Mouse (Mus musculus) adrenal gland, adult 2 months (tissue): ENCODE results near the gene Ids. TPM values are rescaled to one million over a fixed set of nuclear protein-coding genes. Genes with fewer than 3 reads are reported as not detected.
"Not testable (repeated sequence)": the region's sequence is repeated elsewhere in the genome, so short reads cannot be mapped to it uniquely, and the experiment has no call there.

ENCODE experiments used
- DNase-seq: peaks from one replicate; pipeline ENCODE4 v3.0.0; 2021
- long read RNA-seq: library from polyadenylated mRNA; stranded (forward); transcript quantifications from one replicate; pipeline ENCODE4 v2.0.0, GENCODE M21; 2021
- polyA plus RNA-seq: library from polyadenylated mRNA; depleted of rRNA; stranded (reverse); fragments of >200 nt; gene quantifications from 2 replicates; pipeline ENCODE4 v1.2.3, GENCODE M21; 2012; rRNA removed
- total RNA-seq, 2 experiments: library from RNA; stranded (reverse); gene quantifications; 2 replicates each; pipeline ENCODE4 v1.2.3; 2021

The Ids gene
- total RNA-seq (10 to 100 TPM; 36.6 to 39.6 TPM), polyA plus RNA-seq (18.5 and 20.7 TPM in 2 replicates)
- long read RNA-seq: 0 reads

DNA sequence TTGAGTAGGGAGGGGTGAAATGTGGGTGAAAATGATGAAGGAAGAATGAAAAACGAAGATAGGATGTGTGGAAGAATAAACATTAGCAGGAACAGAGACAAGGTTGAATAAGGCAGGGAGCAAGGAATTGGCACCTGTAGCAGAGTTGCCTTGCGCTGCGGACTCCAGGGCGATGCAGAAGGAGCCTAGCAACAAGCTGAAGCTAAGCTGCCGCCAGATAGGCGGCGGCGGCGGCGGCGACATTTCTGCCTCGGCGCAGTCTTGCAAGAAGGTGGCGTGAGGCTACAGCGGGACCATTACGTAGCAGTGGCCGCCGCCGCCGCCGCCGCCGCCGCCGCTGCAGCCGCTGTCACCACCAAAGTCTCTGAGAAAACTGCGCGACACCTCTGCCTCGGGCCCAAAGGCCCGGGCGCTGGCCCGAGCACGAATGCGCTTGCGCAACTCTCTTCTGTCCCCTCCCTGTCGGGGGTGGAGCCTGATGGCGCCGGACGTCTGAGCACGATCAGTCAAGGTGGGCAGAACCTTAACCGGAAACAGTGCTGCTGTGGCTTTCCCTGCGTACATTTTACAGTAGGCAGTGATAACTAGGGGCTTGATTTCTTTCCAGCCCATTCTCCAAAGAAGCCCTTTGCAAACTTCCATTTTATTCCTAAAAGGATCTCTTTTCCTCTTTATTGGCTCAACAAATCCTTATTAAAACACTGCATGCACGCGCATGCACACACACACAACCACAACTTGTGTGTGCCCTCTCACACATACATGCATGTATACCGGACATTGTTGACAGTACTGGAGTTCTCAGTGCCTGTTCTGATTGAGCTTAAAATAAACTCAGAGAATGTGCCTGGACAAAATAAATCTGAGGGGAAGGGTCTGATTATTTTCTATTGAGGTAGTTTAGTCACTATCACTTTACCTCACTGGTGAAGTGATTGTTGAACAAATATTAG lies at the start of gene Ids:
Ids (minus strand) TSS at position 424 of the 953 bp plus-strand sequence.
- peak; percentile 92 for DNase-seq

DNA sequence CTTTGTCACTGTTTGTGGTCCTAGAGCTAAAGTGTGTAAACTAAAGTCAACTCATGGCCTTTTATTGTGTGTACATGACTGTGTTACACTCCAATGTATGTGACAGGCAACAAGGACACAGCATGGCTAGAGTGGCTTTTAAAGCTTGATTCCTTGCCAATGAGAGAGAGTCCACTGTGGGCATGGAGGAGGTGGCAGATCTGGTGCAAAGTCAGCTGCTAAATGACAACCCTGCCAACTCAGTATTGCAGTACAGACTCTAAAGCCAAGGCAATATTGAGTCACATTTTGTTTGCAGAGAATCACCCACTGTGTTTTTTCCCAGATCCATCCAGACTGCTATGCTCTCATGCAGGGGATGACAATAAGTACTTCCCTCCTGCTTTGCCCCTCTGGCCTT lies 27.8 kb upstream of the Ids start:
- peak; percentile 7 for DNase-seq

GRCm38 (mm10) chrX:70385962-70386351 lies 21.1 kb upstream of the Ids start:
- no peak for DNase-seq

GRCm38 (mm10) chrX:70385276-70385961 lies 20.5 kb upstream of the Ids start, which contains the start of gene 1110012L19Rik:
TSS of gene 1110012L19Rik (plus strand) at chrX:70385877.
- DNase-seq: peak; percentile 84

- DNase-seq: no peak
Measured at GRCm38 (mm10) chrX:70384917-70385275, 20.0 kb upstream of the Ids start.

DNA sequence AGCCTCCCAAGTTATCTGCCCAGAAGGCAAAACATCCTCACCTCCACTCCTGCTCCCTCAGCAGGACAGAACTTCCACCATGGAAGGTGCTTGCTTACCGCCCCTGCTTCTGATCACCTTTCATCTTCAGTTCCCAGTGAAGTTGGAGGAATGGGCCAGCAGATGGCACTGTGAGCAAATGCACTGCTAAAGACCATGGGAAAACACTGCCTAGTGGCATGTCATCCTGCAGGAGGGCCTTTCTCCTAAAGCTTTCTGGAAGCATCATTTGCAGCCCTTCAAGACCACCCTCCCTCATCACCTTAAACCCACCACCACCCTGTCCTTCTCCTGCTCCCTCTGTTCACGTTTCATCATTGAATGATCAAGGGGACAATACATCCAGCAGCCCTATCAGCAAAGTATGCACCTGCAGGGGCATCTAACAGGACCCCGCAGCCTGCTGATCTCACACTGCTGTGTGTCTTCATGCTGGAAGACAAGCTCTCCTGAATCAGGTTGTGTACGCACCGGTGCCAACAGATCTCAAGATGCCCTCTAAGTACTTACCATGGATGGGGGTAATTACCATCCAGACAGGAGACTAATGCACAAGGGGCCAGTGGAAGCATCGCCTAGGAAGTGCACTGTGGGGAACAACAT lies 9.7 kb upstream of the Ids start:
- not testable (repeated sequence) for DNase-seq

DNA sequence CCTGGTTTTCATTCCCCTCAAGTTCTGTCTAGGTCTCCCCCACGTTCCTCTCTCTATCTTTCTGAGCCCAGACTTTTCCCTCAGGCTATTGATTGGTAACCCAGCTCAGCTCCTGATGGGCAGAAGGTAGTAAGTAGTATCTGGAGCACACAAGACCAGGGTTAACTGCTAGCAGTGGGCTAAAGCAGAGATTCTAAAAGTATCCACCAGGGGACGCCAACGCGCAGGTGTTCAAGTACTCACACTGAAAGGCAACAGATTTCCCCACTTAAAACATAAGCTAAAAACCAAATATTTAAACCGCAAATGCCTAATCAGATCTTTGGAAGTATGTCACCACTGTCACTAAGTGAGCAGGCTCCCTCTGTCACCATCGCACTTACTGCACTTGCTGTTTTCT lies 4.9 kb upstream of the Ids start:
- not testable (repeated sequence) for DNase-seq

GRCm38 (mm10) chrX:70364202-70364601 lies 682 bp downstream of the Ids start:
- no peak for DNase-seq

- DNase-seq: no peak
Measured at GRCm38 (mm10) chrX:70363446-70363845, 1.4 kb downstream of the Ids start.

DNA sequence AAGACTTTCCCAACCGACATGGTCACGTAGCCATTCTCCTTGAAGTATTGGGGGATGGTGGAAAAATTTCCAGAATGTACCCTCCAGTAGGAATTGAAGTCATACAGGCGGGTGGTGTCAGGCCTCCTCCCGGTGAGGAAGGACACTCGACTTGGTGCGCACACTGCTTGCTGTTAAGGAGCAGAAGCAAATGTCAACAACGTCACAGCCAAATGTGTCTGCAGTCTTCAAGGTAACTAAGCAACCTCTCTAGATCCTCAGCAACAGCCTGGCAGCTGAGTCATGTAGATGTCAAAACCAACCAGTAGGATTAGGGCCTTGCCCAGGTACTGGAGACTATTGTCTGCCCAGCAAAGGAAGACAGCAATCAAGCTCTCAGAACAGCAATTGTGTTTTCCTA lies 1.9 kb downstream of the Ids start:
- DNase-seq: no peak

- peak; percentile 72 for DNase-seq
Measured at GRCm38 (mm10) chrX:70330202-70330843, 34.6 kb downstream of the Ids start.

DNA sequence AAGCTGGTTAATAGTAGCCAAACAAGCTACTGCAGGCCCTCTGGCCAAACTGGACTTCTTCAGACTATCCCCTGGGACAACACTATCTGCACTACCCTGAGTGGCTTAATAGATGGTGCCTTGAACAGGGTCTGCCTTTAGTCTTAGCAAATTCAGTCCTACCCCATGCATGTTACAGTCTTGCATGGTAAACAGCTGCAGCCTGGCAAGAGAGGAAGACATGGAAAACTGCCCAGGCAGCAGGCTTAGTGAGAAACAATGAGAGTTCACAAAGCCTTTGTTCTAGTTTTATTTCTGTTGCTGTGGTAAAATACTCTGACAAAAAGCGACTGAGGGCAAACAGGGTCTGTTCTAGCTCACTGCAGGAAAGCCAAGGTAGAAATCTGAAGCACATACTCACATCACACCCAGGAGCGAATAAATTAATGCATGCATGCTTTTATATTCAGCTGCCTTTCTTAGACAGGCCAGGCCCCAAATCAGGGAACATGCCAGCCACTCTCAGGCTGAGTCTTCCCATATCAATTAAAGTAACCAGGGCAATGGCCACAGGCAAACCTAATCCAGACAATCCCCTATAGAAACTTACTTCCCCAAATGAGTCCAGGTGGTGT lies 36.2 kb downstream of the Ids start:
- DNase-seq: no peak

- no peak for DNase-seq
Measured at GRCm38 (mm10) chrX:70327656-70328055, 37.2 kb downstream of the Ids start.

- no peak for DNase-seq
Measured at GRCm38 (mm10) chrX:70319254-70319653, 45.6 kb downstream of the Ids start.

DNA sequence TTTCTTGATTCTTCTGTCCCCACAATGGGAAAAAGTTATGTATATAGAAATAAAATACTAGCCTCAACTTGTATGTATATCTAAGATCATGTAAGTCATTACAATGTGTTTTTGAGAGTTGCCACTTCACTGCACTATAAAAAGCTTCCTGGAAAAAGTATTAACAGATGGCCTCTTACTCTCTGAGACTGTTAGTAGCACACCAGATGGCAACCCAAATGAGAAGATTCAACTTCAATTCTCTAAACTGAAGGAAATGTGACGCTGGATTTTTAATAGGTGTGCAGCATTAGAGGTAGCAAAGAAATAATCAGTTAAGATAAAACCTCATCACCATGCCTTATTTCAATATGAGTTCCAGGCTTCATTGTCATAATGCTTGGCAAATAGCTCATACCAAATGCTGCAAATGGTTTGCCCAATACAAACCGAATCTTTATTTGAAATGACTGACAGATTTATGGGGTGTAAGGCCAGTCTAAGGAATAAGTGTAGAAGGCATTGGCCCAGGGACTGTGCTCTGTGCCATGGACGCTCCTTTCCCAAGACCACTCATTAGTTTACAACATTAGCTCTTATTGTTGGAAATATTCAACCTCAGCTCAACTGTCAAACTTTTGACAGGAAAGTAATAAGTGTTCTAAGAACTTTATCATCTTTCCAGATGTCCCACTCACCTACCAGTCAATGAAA lies 49.8 kb downstream of the Ids start:
- DNase-seq: no peak

Other genes with a start within 250 kb of the Ids start
- 10 to 100 TPM; 14.9 to 20.9 TPM for gene 1110012L19Rik, start 20.8 kb upstream of the Ids start, total RNA-seq
- gene 1110012L19Rik, start 20.8 kb upstream of the Ids start, polyA plus RNA-seq: 1.3 and 1.8 TPM in 2 replicates
- 10 to 100 TPM; 53.0 to 58.1 TPM for gene Tmem185a, start 112.1 kb upstream of the Ids start, total RNA-seq
- gene Tmem185a, start 112.1 kb upstream of the Ids start, polyA plus RNA-seq: 24.1 and 28.5 TPM in 2 replicates